Mouse (Mus musculus): ENCODE measurements at regions not wholly inside any gene's neighbourhood (a gene's known extent, or its start where the extent isn't known, plus 50 kb on each side); places are given as distances from the start of the nearest gene placed in this dataset.
"Not testable (repeated sequence)": the region's sequence is repeated elsewhere in the genome, so short reads cannot be mapped to it uniquely, and the experiment has no call there.

DNA sequence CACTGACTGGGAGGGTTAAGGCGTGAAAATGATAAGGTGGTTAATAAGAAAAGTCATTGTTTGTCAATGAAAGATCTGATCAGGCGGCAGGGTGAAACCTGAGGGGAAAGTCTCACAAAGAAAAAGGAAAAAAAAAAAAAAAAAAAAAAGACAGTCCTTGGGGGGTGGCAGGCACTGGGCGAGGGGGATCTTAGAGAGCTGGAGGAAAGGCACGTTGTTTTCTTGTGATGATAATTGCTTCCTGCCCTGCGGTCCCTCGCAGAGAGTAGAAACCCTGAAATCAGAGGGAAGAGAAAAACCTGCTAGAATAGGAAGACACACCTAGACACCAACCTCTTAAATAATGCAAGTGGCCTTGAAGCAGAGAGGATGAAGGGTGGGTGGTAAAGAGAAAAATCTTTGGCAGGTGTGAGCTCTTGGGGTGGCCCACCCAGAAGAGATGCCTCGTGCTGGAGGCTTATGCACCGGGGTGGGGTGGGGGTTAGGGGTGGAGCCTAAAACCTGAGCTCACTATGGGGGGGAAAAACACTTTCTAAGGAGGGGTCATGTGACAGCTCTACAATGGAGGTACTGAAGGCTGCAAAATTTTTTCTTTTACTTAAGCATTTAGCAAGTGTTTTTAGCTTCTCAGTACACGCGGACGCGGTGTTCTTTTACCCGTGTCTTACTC, 294.0 kb upstream of the Arglu1 start:
- no peak for DNase-seq (ENCODE audit: low spot score in 2 of 2)

DNA sequence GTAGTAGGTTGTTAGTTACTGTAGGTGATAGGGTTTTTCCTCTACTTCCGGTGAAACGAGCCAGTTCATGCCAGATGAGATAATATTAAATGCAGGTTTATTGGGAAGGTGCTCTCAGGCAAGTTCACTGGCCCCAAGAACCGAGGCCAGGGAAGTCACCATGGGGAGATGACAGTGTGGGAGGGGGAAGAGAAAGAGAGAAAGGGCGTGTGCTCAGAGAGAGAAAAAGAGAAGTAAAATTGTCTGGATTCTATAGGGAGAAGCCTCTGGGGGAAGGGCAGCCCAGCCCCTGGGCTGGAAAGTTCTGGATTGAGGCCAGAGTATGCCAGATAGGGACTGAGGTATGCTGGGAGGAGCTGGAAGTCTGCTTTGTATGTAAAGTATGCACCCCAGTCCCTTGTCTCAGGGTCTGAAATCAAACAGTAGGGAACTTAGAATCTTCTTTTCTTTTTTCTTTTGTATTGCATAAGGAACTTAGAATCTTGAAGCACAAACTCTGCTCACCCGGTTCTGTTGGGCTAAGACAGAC, 292.9 kb upstream of the Arglu1 start:
- no peak for DNase-seq (ENCODE audit: low spot score in 2 of 2)

- no peak for DNase-seq (ENCODE audit: low spot score in 2 of 2)
Measured at GRCm38 (mm10) chr8:8978969-8979368, 288.6 kb upstream of the Arglu1 start.

DNA sequence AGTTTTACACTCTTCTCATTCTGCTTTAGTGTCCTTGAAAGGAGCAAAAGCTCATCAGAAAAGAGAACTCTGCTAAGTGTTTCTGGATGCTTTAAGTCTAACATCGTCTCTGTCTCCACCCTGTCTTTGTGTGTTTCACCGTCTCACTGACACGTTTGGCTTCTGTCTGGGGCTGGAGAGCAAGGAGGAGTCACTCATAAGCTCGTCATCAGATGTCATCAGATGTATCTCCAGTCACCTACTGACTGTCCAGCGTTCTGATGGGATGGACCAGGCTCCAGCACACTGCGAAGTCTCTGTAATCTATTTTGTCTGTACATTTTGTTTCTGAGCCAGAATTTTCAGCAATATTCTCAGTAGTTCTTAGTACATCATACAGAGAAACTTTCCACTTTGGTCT, 283.4 kb upstream of the Arglu1 start:
- no peak for DNase-seq (ENCODE audit: low spot score in 2 of 2)

GRCm38 (mm10) chr8:8973334-8973733, 283.0 kb upstream of the Arglu1 start:
- DNase-seq (ENCODE audit: low spot score in 2 of 2): no peak

GRCm38 (mm10) chr8:8970776-8971175, 280.5 kb upstream of the Arglu1 start:
- no peak for DNase-seq (ENCODE audit: low spot score in 2 of 2)

- no peak for DNase-seq (ENCODE audit: low spot score in 2 of 2)
Measured at GRCm38 (mm10) chr8:8970346-8970745, 280.0 kb upstream of the Arglu1 start.

- no peak for DNase-seq (ENCODE audit: low spot score in 2 of 2)
Measured at GRCm38 (mm10) chr8:8969112-8969950, 279.0 kb upstream of the Arglu1 start.

- DNase-seq (ENCODE audit: low spot score in 2 of 2): no peak
Measured at GRCm38 (mm10) chr8:8966658-8967048, 276.3 kb upstream of the Arglu1 start.

DNA sequence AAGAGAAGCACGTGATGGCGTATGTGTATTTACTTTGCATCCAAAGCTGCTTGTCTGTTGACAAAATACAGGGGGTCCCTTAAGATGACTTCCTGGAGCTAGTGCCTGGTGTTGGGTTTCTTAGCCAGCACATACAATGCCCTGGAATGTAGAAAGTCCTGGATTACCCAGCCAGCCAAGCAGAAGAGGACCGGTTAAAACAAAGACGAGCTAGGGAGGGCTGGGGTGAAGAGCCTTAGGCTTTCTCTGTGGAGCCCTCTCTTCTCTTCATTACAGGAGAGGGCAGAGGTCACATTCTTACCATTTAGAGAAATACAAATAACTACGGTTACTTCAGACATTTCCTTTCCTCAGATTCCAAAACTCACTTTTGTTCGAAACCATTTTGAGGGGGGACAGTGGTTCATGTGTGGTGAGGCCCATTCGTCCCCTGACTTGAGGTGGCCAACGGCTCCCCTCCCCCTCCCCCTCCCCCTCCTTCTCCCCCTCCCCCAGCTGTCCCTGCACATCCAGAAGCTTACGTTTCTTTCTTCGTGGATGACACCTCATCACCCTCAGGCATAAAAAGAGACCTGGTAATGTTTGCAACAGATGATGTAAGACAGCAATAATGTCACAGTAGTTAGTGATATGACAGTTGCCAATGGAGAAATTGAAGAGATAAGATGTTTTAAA, 275.8 kb upstream of the Arglu1 start:
- no peak for DNase-seq (ENCODE audit: low spot score in 2 of 2)

- no peak for DNase-seq (ENCODE audit: low spot score in 2 of 2)
Measured at GRCm38 (mm10) chr8:8960221-8960620, 269.9 kb upstream of the Arglu1 start.

GRCm38 (mm10) chr8:8959787-8960093, 269.4 kb upstream of the Arglu1 start:
- DNase-seq (ENCODE audit: low spot score in 2 of 2): no peak

- no peak for DNase-seq (ENCODE audit: low spot score in 2 of 2)
Measured at GRCm38 (mm10) chr8:8959021-8959786, 268.9 kb upstream of the Arglu1 start.

GRCm38 (mm10) chr8:8958140-8958539, 267.8 kb upstream of the Arglu1 start:
- DNase-seq (ENCODE audit: low spot score in 2 of 2): not testable (repeated sequence)

GRCm38 (mm10) chr8:8952212-8952611, 261.9 kb upstream of the Arglu1 start:
- DNase-seq (ENCODE audit: low spot score in 2 of 2): no peak

DNA sequence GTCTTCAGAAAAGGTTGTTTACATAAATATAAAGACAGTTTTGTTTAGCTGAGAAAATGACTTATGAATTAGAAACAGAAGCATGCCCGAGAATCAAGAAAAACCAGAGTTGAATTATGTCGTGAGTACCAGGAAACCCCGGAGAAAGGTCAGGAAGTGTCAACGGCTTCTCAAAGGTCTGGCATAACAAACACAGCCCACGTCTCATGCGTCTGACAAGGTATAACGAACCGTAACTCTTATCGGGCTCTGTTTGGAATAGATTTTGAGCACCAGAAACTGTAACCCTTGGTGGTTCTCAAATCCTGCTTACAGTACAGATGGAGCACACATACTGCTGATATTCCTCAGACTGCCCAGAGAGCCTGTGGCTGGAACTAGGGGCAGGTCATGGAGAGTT, 260.9 kb upstream of the Arglu1 start:
- DNase-seq (ENCODE audit: low spot score in 2 of 2): no peak

DNA sequence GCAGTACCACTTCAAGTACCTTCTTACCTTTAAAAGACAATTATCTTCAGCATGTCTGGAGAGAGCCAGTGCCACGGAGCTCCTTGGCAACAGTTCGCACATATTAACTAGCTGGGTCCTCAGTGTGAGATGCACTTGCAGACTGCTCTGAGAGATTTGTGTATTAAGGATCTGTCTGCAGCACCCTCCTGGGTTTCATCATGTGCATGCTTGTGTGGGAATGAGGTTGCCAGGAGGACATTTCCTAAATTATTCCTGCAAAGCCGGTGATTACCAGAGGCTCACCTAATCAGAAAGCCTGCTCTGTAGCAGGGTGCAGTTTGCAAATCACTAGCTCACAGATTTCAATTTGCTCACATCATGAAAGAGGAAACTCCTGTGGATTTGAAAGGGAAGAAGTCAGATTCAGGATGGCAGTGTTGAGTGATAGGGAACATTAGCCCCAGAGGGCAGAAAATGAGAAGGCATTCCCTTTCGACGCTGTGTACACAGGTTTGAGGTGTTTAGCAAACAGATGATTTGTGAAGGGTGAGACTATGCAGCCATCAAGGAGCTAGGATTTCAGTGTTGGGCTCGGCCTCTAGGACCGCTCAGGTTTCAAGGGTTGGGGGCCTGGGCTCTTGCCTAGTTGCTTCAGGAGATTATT, 257.3 kb upstream of the Arglu1 start:
- no peak for DNase-seq (ENCODE audit: low spot score in 2 of 2)

DNA sequence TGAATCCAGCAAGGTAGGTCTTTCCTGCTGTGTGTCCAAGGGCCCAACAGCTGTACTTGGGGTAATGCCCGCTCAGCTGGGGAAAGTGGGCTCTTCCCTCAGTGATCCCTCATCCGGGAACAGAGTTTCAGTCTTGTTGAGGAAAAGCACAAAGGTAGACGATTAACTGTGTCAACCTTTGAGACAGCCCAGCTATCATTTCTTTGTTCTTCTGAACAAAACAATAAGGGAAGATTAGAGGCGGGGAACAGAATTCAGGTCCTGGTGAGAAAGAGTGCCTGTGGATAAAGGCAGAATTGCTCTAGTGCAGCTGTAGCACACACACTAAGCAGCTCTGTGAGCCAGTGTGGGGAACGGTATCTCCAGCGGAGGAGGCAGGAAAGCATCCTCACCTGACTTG, 252.7 kb upstream of the Arglu1 start:
- no peak for DNase-seq (ENCODE audit: low spot score in 2 of 2)

DNA sequence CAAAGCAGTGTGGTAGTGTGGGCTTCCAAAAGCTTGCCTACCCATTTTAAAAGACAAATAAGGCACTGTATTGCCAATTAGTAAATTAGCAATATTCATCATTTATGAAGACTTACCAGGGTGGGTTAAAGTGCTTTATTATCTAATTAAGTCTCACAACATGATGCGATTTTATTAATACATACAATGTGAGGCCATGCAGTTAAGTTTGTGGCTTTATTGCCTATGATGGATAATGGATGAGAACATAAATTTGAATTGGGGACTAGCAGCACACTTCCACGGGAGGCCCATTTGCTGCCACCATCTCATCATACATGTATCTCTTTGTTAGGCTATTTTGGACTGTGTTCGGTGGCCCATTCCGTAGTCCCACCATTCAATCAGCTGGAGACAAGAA, 250.6 kb upstream of the Arglu1 start:
- DNase-seq (ENCODE audit: low spot score in 2 of 2): no peak

- no peak for DNase-seq (ENCODE audit: low spot score in 2 of 2)
Measured at GRCm38 (mm10) chr8:8938536-8938935, 248.2 kb upstream of the Arglu1 start.

DNA sequence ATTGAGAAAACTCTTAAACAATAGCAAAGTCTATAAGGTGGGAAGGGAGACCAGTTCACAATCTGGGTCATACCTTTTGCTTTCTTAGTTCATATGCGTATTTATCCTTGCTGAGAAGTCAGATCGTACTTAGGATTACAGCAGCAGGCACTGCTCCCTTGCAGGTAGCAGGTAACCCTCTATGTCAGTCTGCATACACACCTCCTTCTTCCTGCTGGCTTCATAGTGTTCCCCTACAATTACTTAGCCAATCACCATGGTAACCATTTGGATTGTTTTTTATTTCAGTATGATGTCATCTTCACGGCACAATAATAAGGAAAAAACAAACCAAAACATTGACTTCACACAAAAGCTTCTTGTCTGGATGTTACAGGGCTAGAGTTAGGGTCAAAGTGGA, 242.1 kb upstream of the Arglu1 start:
- DNase-seq (ENCODE audit: low spot score in 2 of 2): no peak

Data from layer of hippocampus, adult 18-20 months (tissue).